Mouse (Mus musculus) forebrain, embryonic 13.5 days (tissue): ENCODE measurements around the gene Fam107b. TPM values are rescaled to one million over a fixed set of nuclear protein-coding genes. Genes with fewer than 3 reads are reported as not detected.

Experiments
- ATAC-seq: fragments of 200-750 bp; cut with Nextera tagmentation; 2 replicates; pipeline ENCODE4 v1.8.0; 2017
- H3K27ac ChIP-seq: fragments of 300-500 bp; sonication (generic); 2 replicates; pipeline ENCODE4 v1.5.1; 2015; ENCODE audit warnings: inconsistent platforms, mild to moderate bottlenecking, moderate library complexity
- H3K27me3 ChIP-seq: fragments of 300-500 bp; sonication (generic); 2 replicates; pipeline ENCODE4 v1.6.1; 2015; ENCODE audit warnings: mild to moderate bottlenecking, inconsistent platforms
- H3K36me3 ChIP-seq: fragments of 300-500 bp; sonication (generic); 2 replicates; pipeline ENCODE4 v1.6.1; 2015; ENCODE audit warnings: mild to moderate bottlenecking, inconsistent platforms; ENCODE audit not compliant: poor library complexity, severe bottlenecking
- H3K4me1 ChIP-seq: fragments of 300-500 bp; sonication (generic); 2 replicates; pipeline ENCODE4 v1.6.1; 2015; ENCODE audit warnings: inconsistent platforms
- H3K4me2 ChIP-seq: fragments of 300-500 bp; sonication (generic); 2 replicates; pipeline ENCODE4 v1.6.1; 2015; ENCODE audit warnings: inconsistent platforms, mild to moderate bottlenecking, moderate library complexity
- H3K4me3 ChIP-seq: fragments of 300-500 bp; sonication (generic); 2 replicates; pipeline ENCODE4 v1.5.1; 2015; ENCODE audit warnings: mild to moderate bottlenecking, inconsistent platforms
- H3K9ac ChIP-seq: fragments of 300-500 bp; sonication (generic); 2 replicates; pipeline ENCODE4 v1.6.1; 2015; ENCODE audit warnings: mild to moderate bottlenecking, inconsistent platforms
- H3K9me3 ChIP-seq: fragments of 300-500 bp; sonication (generic); replicated peaks from 2 replicates; pipeline ENCODE4 v1.6.1; 2016; ENCODE audit warnings: inconsistent platforms
- WGBS: fragments of 180-500 bp; shearing (Covaris S2); methylation state at CpG from one replicate; pipeline ENCODE4 v1.1.7; 2015; 5-methylcytosine and 5-hydroxymethylcytosine counted together
- polyA plus RNA-seq: library from polyadenylated mRNA; unstranded; fragments of >200 nt; fragmentation: Nextera tagmentation; extraction: Ambion mirVana; gene quantifications from 2 replicates; pipeline ENCODE4 v1.2.1, GENCODE M21; 2015

The Fam107b gene
- polyA plus RNA-seq, 1 experiment from 2014 or later, result 45.2 TPM

GRCm38 (mm10) chr2:3649171-3649570 lies 78.9 kb downstream of the Fam107b start:
- 87% methylated on average over 5 of the region's 5 CpGs for WGBS
- H3K4me2 ChIP-seq, result no peak overlapping the region
- ATAC-seq, result no peak

GRCm38 (mm10) chr2:3654606-3655005 lies 84.3 kb downstream of the Fam107b start:
- Histone ChIP-seq H3K9ac (no peak overlapping the region), H3K27ac (no peak overlapping the region), H3K9me3 (no peaks in the 10 kb centered on the region), H3K36me3 (no peaks in the 10 kb centered on the region), H3K4me3 (no peak overlapping the region), H3K4me1 (no peaks in the 10 kb centered on the region), H3K4me2 (no peak overlapping the region), H3K27me3 (no peaks in the 10 kb centered on the region)
- no peak for ATAC-seq

More at GRCm38 (mm10) chr2:3649171-3649570, 78.9 kb downstream of the Fam107b start:
- Histone ChIP-seq H3K4me1 (no peaks in the 10 kb centered on the region), H3K9me3 (no peaks in the 10 kb centered on the region), H3K4me3 (no peak overlapping the region), H3K9ac (no peak overlapping the region), H3K27me3 (no peaks in the 10 kb centered on the region), H3K36me3 (no peaks in the 10 kb centered on the region), H3K27ac (no peak overlapping the region)

GRCm38 (mm10) chr2:3656091-3656490 lies 85.8 kb downstream of the Fam107b start:
- Histone ChIP-seq H3K4me3 (no peak overlapping the region), H3K27me3 (no peaks in the 10 kb centered on the region), H3K9me3 (no peaks in the 10 kb centered on the region), H3K27ac (no peak overlapping the region), H3K9ac (no peak overlapping the region), H3K36me3 (no peaks in the 10 kb centered on the region), H3K4me1 (no peaks in the 10 kb centered on the region), H3K4me2 (no peak overlapping the region)
- no peak for ATAC-seq
- 86% methylated on average over 3 of the region's 3 CpGs for WGBS

GRCm38 (mm10) chr2:3656834-3657233 lies 86.5 kb downstream of the Fam107b start:
- H3K4me1 ChIP-seq, result no peaks in the 10 kb centered on the region
- no peaks in the 10 kb centered on the region for H3K9me3 ChIP-seq
- WGBS, result 91% methylated on average over 6 of the region's 6 CpGs

GRCm38 (mm10) chr2:3657376-3657775 lies 87.1 kb downstream of the Fam107b start:
- no peak overlapping the region for H3K4me3 ChIP-seq
- no peak overlapping the region for H3K9ac ChIP-seq
- 83% methylated on average over 5 of the region's 5 CpGs for WGBS
- ATAC-seq, result no peak
- no peaks in the 10 kb centered on the region for H3K9me3 ChIP-seq
- H3K27me3 ChIP-seq, result no peaks in the 10 kb centered on the region
- H3K36me3 ChIP-seq, result no peaks in the 10 kb centered on the region
- H3K27ac ChIP-seq, result no peak overlapping the region
- no peaks in the 10 kb centered on the region for H3K4me1 ChIP-seq
- no peak overlapping the region for H3K4me2 ChIP-seq

More at GRCm38 (mm10) chr2:3656834-3657233, 86.5 kb downstream of the Fam107b start:
- H3K27ac ChIP-seq, result no peak overlapping the region
- H3K4me3 ChIP-seq, result no peak overlapping the region
- no peak for ATAC-seq
- H3K4me2 ChIP-seq, result no peak overlapping the region
- no peaks in the 10 kb centered on the region for H3K27me3 ChIP-seq
- no peak overlapping the region for H3K9ac ChIP-seq
- no peaks in the 10 kb centered on the region for H3K36me3 ChIP-seq

GRCm38 (mm10) chr2:3657811-3658730 lies 87.8 kb downstream of the Fam107b start:
- Histone ChIP-seq H3K4me1 (no peaks in the 10 kb centered on the region), H3K4me3 (no peak overlapping the region), H3K9ac (no peak overlapping the region), H3K9me3 (no peaks in the 10 kb centered on the region), H3K36me3 (no peaks in the 10 kb centered on the region), H3K27ac (no peak overlapping the region), H3K4me2 (no peak overlapping the region), H3K27me3 (no peaks in the 10 kb centered on the region)
- WGBS, result 71% methylated on average over 10 of the region's 11 CpGs
- ATAC-seq, result peak; percentile 24; the same call in 1 of the 2 replicates

- Histone ChIP-seq H3K4me2 (no peak overlapping the region), H3K4me1 (no peaks in the 10 kb centered on the region), H3K9ac (no peak overlapping the region), H3K27ac (no peak overlapping the region), H3K4me3 (no peak overlapping the region), H3K9me3 (no peaks in the 10 kb centered on the region), H3K36me3 (no peaks in the 10 kb centered on the region), H3K27me3 (no peaks in the 10 kb centered on the region)
- 12% methylated on average over 4 of the region's 4 CpGs for WGBS
- no peak for ATAC-seq
These were observed 88.6 kb downstream of the Fam107b start for GRCm38 (mm10) chr2:3658900-3659299.

- no peaks in the 10 kb centered on the region for H3K9me3 ChIP-seq
- H3K4me3 ChIP-seq, result no peak overlapping the region
- 29% methylated on average over 5 of the region's 5 CpGs for WGBS
- no peak overlapping the region for H3K27ac ChIP-seq
- no peak overlapping the region for H3K9ac ChIP-seq
- no peak overlapping the region for H3K4me2 ChIP-seq
- no peak for ATAC-seq
- H3K4me1 ChIP-seq, result no peaks in the 10 kb centered on the region
- no peaks in the 10 kb centered on the region for H3K36me3 ChIP-seq
- H3K27me3 ChIP-seq, result no peaks in the 10 kb centered on the region
These were observed 89.1 kb downstream of the Fam107b start for GRCm38 (mm10) chr2:3659300-3659910.

- Histone ChIP-seq H3K36me3 (no peaks in the 10 kb centered on the region), H3K4me1 (no peaks in the 10 kb centered on the region), H3K4me2 (no peak overlapping the region), H3K9ac (no peak overlapping the region), H3K4me3 (no peak overlapping the region), H3K27me3 (no peaks in the 10 kb centered on the region), H3K27ac (no peak overlapping the region), H3K9me3 (no peaks in the 10 kb centered on the region)
- no peak for ATAC-seq
- 81% methylated on average over 6 of the region's 6 CpGs for WGBS
These were observed 93.8 kb downstream of the Fam107b start for GRCm38 (mm10) chr2:3664086-3664485.

- Histone ChIP-seq H3K9me3 (no peaks in the 10 kb centered on the region), H3K27ac (no peak overlapping the region), H3K9ac (no peak overlapping the region), H3K4me3 (no peak overlapping the region), H3K4me1 (no peaks in the 10 kb centered on the region), H3K27me3 (no peaks in the 10 kb centered on the region), H3K36me3 (no peaks in the 10 kb centered on the region), H3K4me2 (no peak overlapping the region)
- WGBS, result 63% methylated on average over 3 of the region's 3 CpGs
- no peak for ATAC-seq
These were observed 98.4 kb downstream of the Fam107b start for GRCm38 (mm10) chr2:3668682-3669081.

GRCm38 (mm10) chr2:3669646-3670045 lies 99.4 kb downstream of the Fam107b start:
- WGBS, result 48% methylated on average over 2 of the region's 2 CpGs

GRCm38 (mm10) chr2:3672654-3673367 lies 102.5 kb downstream of the Fam107b start:
- 87% methylated on average over 5 of the region's 5 CpGs for WGBS
- Histone ChIP-seq H3K4me1 (no peaks in the 10 kb centered on the region), H3K9me3 (no peaks in the 10 kb centered on the region), H3K4me3 (no peak overlapping the region), H3K9ac (no peak overlapping the region), H3K27me3 (no peaks in the 10 kb centered on the region), H3K27ac (no peak overlapping the region), H3K4me2 (no peak overlapping the region), H3K36me3 (no peaks in the 10 kb centered on the region)
- ATAC-seq, result no peak

More at GRCm38 (mm10) chr2:3669646-3670045, 99.4 kb downstream of the Fam107b start:
- Histone ChIP-seq H3K36me3 (no peaks in the 10 kb centered on the region), H3K4me1 (no peaks in the 10 kb centered on the region), H3K4me3 (no peak overlapping the region), H3K27me3 (no peaks in the 10 kb centered on the region), H3K27ac (no peak overlapping the region), H3K9me3 (no peaks in the 10 kb centered on the region), H3K4me2 (no peak overlapping the region), H3K9ac (no peak overlapping the region)
- no peak for ATAC-seq
